Mouse (Mus musculus): ENCODE results near the gene Vasn.

The Vasn gene

GRCm38 (mm10) chr16:4607818-4608531, 31.8 kb upstream of the Vasn start:
- DNase-seq (ENCODE audit: low spot score in 2 of 2) = peak; percentile 71 to 88

GRCm38 (mm10) chr16:4608532-4609059, 31.1 kb upstream of the Vasn start:
- no peak for DNase-seq (ENCODE audit: low spot score in 2 of 2)

- no peak for DNase-seq (ENCODE audit: low spot score in 2 of 2)
These were observed 28.5 kb upstream of the Vasn start for GRCm38 (mm10) chr16:4611193-4611592.

GRCm38 (mm10) chr16:4611676-4612075, 28.1 kb upstream of the Vasn start:
- no peak for DNase-seq (ENCODE audit: low spot score in 2 of 2)

- no peak for DNase-seq (ENCODE audit: low spot score in 2 of 2)
These were observed 26.0 kb upstream of the Vasn start for GRCm38 (mm10) chr16:4613736-4614135.

- DNase-seq (ENCODE audit: low spot score in 2 of 2) = no peak
These were observed 25.1 kb upstream of the Vasn start for GRCm38 (mm10) chr16:4614639-4615038.

- no peak for DNase-seq (ENCODE audit: low spot score in 2 of 2)
These were observed 24.4 kb upstream of the Vasn start for GRCm38 (mm10) chr16:4615297-4615696.

GRCm38 (mm10) chr16:4616829-4617228, 22.9 kb upstream of the Vasn start:
- no peak for DNase-seq (ENCODE audit: low spot score in 2 of 2)

GRCm38 (mm10) chr16:4624074-4624473, 15.7 kb upstream of the Vasn start:
- DNase-seq (ENCODE audit: low spot score in 2 of 2) = no peak

- DNase-seq (ENCODE audit: low spot score in 2 of 2) = peak; percentile 76 to 82
These were observed 15.1 kb upstream of the Vasn start, which contains the start of gene Pam16 for GRCm38 (mm10) chr16:4624481-4625110. Gene Pam16, minus strand, starts transcription at chr16:4624988.

GRCm38 (mm10) chr16:4627105-4627504, 12.6 kb upstream of the Vasn start:
- no peak for DNase-seq (ENCODE audit: low spot score in 2 of 2)

- no peak for DNase-seq (ENCODE audit: low spot score in 2 of 2)
These were observed 10.8 kb upstream of the Vasn start for GRCm38 (mm10) chr16:4628898-4629419.

GRCm38 (mm10) chr16:4629950-4630349, 9.8 kb upstream of the Vasn start:
- peak; percentile 68 to 86 for DNase-seq (ENCODE audit: low spot score in 2 of 2)

- DNase-seq (ENCODE audit: low spot score in 2 of 2) = peak in 1 of 2 experiments; percentile 25
These were observed 7.7 kb upstream of the Vasn start for GRCm38 (mm10) chr16:4632050-4632449.

- no peak for DNase-seq (ENCODE audit: low spot score in 2 of 2)
These were observed 6.1 kb upstream of the Vasn start for GRCm38 (mm10) chr16:4633661-4634060.

GRCm38 (mm10) chr16:4634681-4635080, 5.1 kb upstream of the Vasn start:
- DNase-seq (ENCODE audit: low spot score in 2 of 2) = no peak

GRCm38 (mm10) chr16:4635760-4636159, 4.0 kb upstream of the Vasn start:
- no peak for DNase-seq (ENCODE audit: low spot score in 2 of 2)

- DNase-seq (ENCODE audit: low spot score in 2 of 2) = no peak
These were observed 800 bp upstream of the Vasn start for GRCm38 (mm10) chr16:4638891-4639390.

GRCm38 (mm10) chr16:4640267-4641005, 695 bp downstream of the Vasn start:
- DNase-seq (ENCODE audit: low spot score in 2 of 2) = no peak

GRCm38 (mm10) chr16:4641119-4641838, 1.5 kb downstream of the Vasn start:
- DNase-seq (ENCODE audit: low spot score in 2 of 2) = no peak

- no peak for DNase-seq (ENCODE audit: low spot score in 2 of 2)
These were observed 2.4 kb downstream of the Vasn start for GRCm38 (mm10) chr16:4642190-4642589.

Measured in thymus, postnatal 10 days (tissue).